Mouse (Mus musculus) forebrain, postnatal 0 days (tissue): ENCODE measurements around the gene Eif4enif1. TPM values are rescaled to one million over a fixed set of nuclear protein-coding genes. Genes with fewer than 3 reads are reported as not detected.

ENCODE experiments used
- ATAC-seq: fragments of 200-750 bp; cut with Nextera tagmentation; 2 replicates; pipeline ENCODE4 v1.8.0; 2017; ENCODE audit warnings: mild to moderate bottlenecking, moderate library complexity
- DNase-seq: peaks from one replicate; pipeline ENCODE4 v3.0.0-alpha.2; 2015
- H3K27ac ChIP-seq: fragments of 300-500 bp; sonication (generic); 2 replicates; pipeline ENCODE4 v1.5.1; 2014; ENCODE audit warnings: low read depth, mild to moderate bottlenecking, antibody characterized with exemption, low read length, moderate library complexity, mixed read lengths
- H3K27me3 ChIP-seq: fragments of 300-500 bp; sonication (generic); 2 replicates; pipeline ENCODE4 v1.6.1; 2014; ENCODE audit warnings: mild to moderate bottlenecking, low read length, mixed read lengths; ENCODE audit not compliant: insufficient read depth
- H3K36me3 ChIP-seq: fragments of 300-500 bp; sonication (generic); 2 replicates; pipeline ENCODE4 v1.6.1; 2014; ENCODE audit warnings: mild to moderate bottlenecking, moderate library complexity; ENCODE audit not compliant: insufficient read depth
- H3K4me1 ChIP-seq: fragments of 300-500 bp; sonication (generic); 2 replicates; pipeline ENCODE4 v1.6.1; 2014; ENCODE audit warnings: antibody characterized with exemption; ENCODE audit not compliant: insufficient read depth
- H3K4me2 ChIP-seq: fragments of 300-500 bp; sonication (generic); 2 replicates; pipeline ENCODE4 v1.6.1; 2014; ENCODE audit warnings: low read depth, mild to moderate bottlenecking, moderate library complexity
- H3K4me3 ChIP-seq: fragments of 300-500 bp; sonication (generic); 2 replicates; pipeline ENCODE4 v1.5.1; 2014; ENCODE audit warnings: low read depth, low read length, mixed read lengths
- H3K9ac ChIP-seq: fragments of 300-500 bp; sonication (generic); 2 replicates; pipeline ENCODE4 v1.6.1; 2014; ENCODE audit warnings: mild to moderate bottlenecking
- H3K9me3 ChIP-seq: fragments of 300-500 bp; sonication (generic); 2 replicates; pipeline ENCODE4 v1.6.1; 2016; ENCODE audit warnings: low read length
- CTCF ChIP-seq: sonication (generic); IDR thresholded peaks from 2 replicates; pipeline ENCODE4 v1.5.1; 2016; ENCODE audit warnings: antibody characterized with exemption, control low read depth, low read depth
- WGBS: fragments of 180-500 bp; shearing (Covaris S2); extraction: QIAGEN DNeasy Blood & Tissue Kit; methylation state at CpG from one replicate; pipeline ENCODE4 v1.1.7; 2014; 5-methylcytosine and 5-hydroxymethylcytosine counted together
- polyA plus RNA-seq: library from polyadenylated mRNA; unstranded; fragments of >200 nt; fragmentation: Nextera tagmentation; extraction: Ambion mirVana; gene quantifications from 2 replicates; pipeline ENCODE4 v1.2.1, GENCODE M21; 2015
- total RNA-seq: library from RNA; depleted of rRNA; stranded (reverse); fragments of >200 nt; gene quantifications from 2 replicates; pipeline ENCODE4 v1.2.3, GENCODE M21; 2014

Eif4enif1 gene
- total and polyA plus RNA-seq, 2 experiments from 2014 or later, result 36.5 to 79.4 TPM

- no peak; the same call in 1 of the 2 replicates for TF ChIP-seq CTCF
- no peaks in the 10 kb centered on the region for H3K9me3 ChIP-seq
- H3K27me3 ChIP-seq, result no peaks in the 10 kb centered on the region
- peaks cover 9% of the 10 kb centered on the region for H3K4me1 ChIP-seq
- H3K4me3 ChIP-seq, result peak within 1 kb of the TSS; percentile 99
- H3K27ac ChIP-seq, result peak within 1 kb of the TSS; percentile 97
- H3K4me2 ChIP-seq, result peak within 1 kb of the TSS; percentile 74
- 2% methylated on average over 58 of the region's 72 CpGs for WGBS
- ATAC-seq (peak; percentile 99), DNase-seq (peak; percentile 98)
- H3K36me3 ChIP-seq, result peaks cover 24% of the 10 kb centered on the region
- H3K9ac ChIP-seq, result peak within 1 kb of the TSS; percentile 98
These were observed 64.0 kb downstream of the Eif4enif1 start, which contains the start of gene Drg1 for GRCm38 (mm10) chr11:3266079-3266685. Drg1 (minus strand) TSS chr11:3266415.

- peaks cover 17% of the 10 kb centered on the region for H3K36me3 ChIP-seq
- peak overlapping the region; percentile 52 for H3K4me2 ChIP-seq
- DNase-seq (no peak), ATAC-seq (no peak)
- H3K27me3 ChIP-seq, result no peaks in the 10 kb centered on the region
- H3K9ac ChIP-seq, result 0 out of 2 replicates have a peak overlapping the region, but pooled peaks have one; percentile 98
- no peaks in the 10 kb centered on the region for H3K9me3 ChIP-seq
- peak overlapping the region; percentile 97; the same call in 1 of the 2 replicates for H3K27ac ChIP-seq
- H3K4me3 ChIP-seq, result peak overlapping the region; percentile 99
- WGBS, result 47% methylated on average over 7 of the region's 7 CpGs
- TF ChIP-seq CTCF, result no peak
- peaks cover 9% of the 10 kb centered on the region for H3K4me1 ChIP-seq
These were observed 64.9 kb downstream of the Eif4enif1 start for GRCm38 (mm10) chr11:3267133-3267532.

DNA sequence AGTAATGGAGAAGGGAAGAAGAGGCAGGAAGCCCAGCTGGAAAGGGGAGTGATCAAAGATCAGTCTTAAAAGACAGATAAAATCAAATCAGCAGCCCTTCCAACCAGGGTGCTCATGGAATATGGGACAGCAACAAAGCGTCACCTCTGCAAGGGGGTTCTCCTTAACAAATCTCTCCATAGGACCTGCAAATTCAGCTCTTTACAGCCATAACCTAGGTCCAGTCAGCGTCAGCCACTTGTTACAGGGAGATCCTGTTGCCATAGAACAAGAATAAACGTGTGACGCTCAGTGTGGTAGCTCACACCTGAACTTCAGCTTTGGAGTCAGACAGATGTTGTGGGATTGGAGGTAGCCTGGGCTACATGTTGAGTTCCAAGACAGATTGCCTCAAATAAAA is 67.0 kb downstream of the Eif4enif1 start:
- no peaks in the 10 kb centered on the region for H3K9me3 ChIP-seq
- no peak for DNase-seq
- no peak overlapping the region for H3K27ac ChIP-seq
- H3K4me1 ChIP-seq, result peaks cover 9% of the 10 kb centered on the region
- H3K27me3 ChIP-seq, result no peaks in the 10 kb centered on the region
- H3K9ac ChIP-seq, result no peak overlapping the region
- WGBS, result 36% methylated on average over 4 of the region's 4 CpGs
- ATAC-seq, result no peak
- no peaks in the 10 kb centered on the region for H3K36me3 ChIP-seq
- H3K4me2 ChIP-seq, result no peak overlapping the region
- no peak overlapping the region for H3K4me3 ChIP-seq
- TF ChIP-seq CTCF, result no peak

DNA sequence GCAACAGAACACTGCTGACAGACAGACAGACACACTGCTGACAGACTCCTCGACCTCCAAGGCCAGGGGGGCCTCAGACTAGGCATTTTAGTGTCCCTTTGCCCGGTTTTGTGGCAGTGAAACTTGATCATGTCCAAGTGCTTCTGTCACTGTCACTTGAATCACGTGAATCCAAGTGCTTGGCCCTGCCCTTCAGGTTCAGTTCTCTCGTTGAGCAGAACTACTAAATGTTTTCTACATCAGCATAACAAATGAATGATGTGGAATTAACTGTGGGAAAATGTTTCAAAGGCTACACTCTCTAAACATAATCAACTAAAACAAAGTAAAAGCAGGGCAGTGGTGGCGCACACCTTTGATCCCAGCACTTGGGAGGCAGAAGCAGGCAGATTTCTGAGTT is 76.2 kb downstream of the Eif4enif1 start:
- ATAC-seq (no peak), DNase-seq (no peak)
- H3K27ac ChIP-seq, result no peak overlapping the region
- 65% methylated on average over 5 of the region's 5 CpGs for WGBS
- no peak overlapping the region for H3K4me2 ChIP-seq
- no peaks in the 10 kb centered on the region for H3K4me1 ChIP-seq
- no peak for TF ChIP-seq CTCF
- no peaks in the 10 kb centered on the region for H3K36me3 ChIP-seq
- H3K9ac ChIP-seq, result no peak overlapping the region
- H3K27me3 ChIP-seq, result no peaks in the 10 kb centered on the region
- no peaks in the 10 kb centered on the region for H3K9me3 ChIP-seq
- H3K4me3 ChIP-seq, result no peak overlapping the region

DNA sequence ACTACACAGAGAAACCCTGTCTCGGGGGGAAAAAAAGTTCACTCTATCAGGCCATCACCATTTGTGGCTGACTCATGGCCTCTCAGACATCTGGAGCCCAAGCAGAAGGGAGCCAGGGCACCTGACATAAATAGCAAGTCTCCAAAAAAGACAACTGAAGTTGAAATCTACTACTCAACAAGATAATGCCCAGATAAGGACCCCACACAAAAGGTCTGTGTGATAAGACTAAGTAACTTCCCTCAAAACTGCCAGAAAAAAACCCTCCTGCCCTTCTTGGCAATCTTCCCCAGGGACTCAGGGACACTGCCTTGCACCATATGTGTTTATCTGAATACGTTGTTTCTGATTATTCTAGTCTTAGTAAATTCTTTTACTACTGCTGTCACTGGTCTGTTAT is 77.5 kb downstream of the Eif4enif1 start:
- H3K36me3 ChIP-seq, result no peaks in the 10 kb centered on the region
- DNase-seq (no peak), ATAC-seq (no peak)
- H3K4me3 ChIP-seq, result no peak overlapping the region
- H3K9ac ChIP-seq, result no peak overlapping the region
- no peaks in the 10 kb centered on the region for H3K9me3 ChIP-seq
- no peak overlapping the region for H3K27ac ChIP-seq
- 80% methylated on average over 2 of the region's 2 CpGs for WGBS
- H3K4me2 ChIP-seq, result no peak overlapping the region
- no peaks in the 10 kb centered on the region for H3K4me1 ChIP-seq
- TF ChIP-seq CTCF, result no peak
- H3K27me3 ChIP-seq, result no peaks in the 10 kb centered on the region

DNA sequence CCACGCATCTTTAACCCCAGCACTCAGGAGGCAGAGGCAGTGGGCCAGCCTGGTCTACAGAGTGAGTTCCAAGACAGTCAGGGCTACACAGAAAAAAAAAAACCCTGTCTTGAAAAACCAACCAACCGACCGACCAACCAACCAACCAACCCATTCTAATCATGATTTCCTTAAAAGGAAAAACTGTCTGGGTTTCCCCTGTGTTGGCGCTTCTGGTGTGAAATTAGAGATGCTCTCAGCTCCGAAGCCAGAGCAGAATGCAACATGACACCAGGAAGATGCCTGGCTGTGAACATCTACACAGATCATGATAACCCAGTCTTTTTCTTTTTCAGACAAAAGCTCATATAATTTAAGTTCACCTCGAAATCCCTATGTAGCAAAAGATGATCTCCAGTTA is 80.7 kb downstream of the Eif4enif1 start:
- Histone ChIP-seq H3K27ac (no peak overlapping the region), H3K27me3 (no peaks in the 10 kb centered on the region), H3K4me2 (no peak overlapping the region), H3K36me3 (no peaks in the 10 kb centered on the region), H3K9me3 (no peaks in the 10 kb centered on the region), H3K9ac (no peak overlapping the region), H3K4me3 (no peak overlapping the region), H3K4me1 (no peaks in the 10 kb centered on the region)
- DNase-seq (no peak), ATAC-seq (no peak)
- no peak for TF ChIP-seq CTCF
- 86% methylated on average over 6 of the region's 6 CpGs for WGBS

DNA sequence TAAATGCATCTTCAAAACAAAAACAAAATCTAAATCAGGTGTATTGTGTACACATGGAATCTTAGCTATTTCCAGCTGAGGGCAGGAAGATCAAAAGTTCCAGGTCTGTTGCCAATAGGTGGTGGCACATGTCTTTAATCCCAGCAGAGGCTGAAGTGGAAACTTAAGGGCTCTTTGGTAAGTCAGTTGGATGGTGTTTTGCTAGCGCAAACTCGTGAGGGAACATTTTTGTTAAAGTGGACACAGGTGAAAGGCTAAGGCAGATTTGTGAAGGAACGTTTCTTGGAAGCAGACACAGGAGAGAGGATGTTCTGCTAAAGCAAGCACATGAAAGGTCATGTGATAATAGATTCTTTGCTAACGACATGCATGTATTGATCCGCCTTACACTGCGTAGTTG is 81.5 kb downstream of the Eif4enif1 start:
- Histone ChIP-seq H3K4me1 (no peaks in the 10 kb centered on the region), H3K36me3 (no peaks in the 10 kb centered on the region), H3K27ac (no peak overlapping the region), H3K4me2 (no peak overlapping the region), H3K4me3 (no peak overlapping the region), H3K9me3 (no peaks in the 10 kb centered on the region), H3K27me3 (no peaks in the 10 kb centered on the region), H3K9ac (no peak overlapping the region)
- ATAC-seq, result no peak
- WGBS, result 90% methylated on average over 6 of the region's 6 CpGs
- DNase-seq, result no peak
- TF ChIP-seq CTCF, result no peak
